Mouse (Mus musculus) bone marrow, adult 2 months (tissue): ENCODE measurements around the gene Hyal1. TPM values are rescaled to one million over a fixed set of nuclear protein-coding genes. Genes with fewer than 3 reads are reported as not detected.

Experiments
- H3K27ac ChIP-seq: fragments of 200-500 bp; 2 replicates; pipeline ENCODE4 v1.5.1; 2012; ENCODE audit warnings: low read depth, mild to moderate bottlenecking, control low read depth, inconsistent platforms, low read length; ENCODE audit not compliant: control insufficient read depth, poor library complexity, insufficient read depth
- H3K4me1 ChIP-seq: fragments of 200-500 bp; 2 replicates; pipeline ENCODE4 v1.6.1; 2011; ENCODE audit warnings: low read length; ENCODE audit not compliant: control insufficient read depth, insufficient read depth
- H3K4me3 ChIP-seq: fragments of 200-500 bp; replicated peaks from 2 replicates; pipeline ENCODE3; 2011; ENCODE audit warnings: mild to moderate bottlenecking, low read depth, low read length, control low read depth; ENCODE audit not compliant: control insufficient read depth
- CTCF ChIP-seq: fragments of 200-500 bp; IDR thresholded peaks from 2 replicates; pipeline ENCODE4 v1.5.1; 2011; ENCODE audit warnings: low read length, control low read depth; ENCODE audit not compliant: control insufficient read depth, insufficient read depth
- POLR2A ChIP-seq: fragments of 200-500 bp; IDR thresholded peaks from 2 replicates; pipeline ENCODE4 v1.6.1; 2011; ENCODE audit warnings: low read depth, mild to moderate bottlenecking, control low read depth, low read length, borderline replicate concordance; ENCODE audit not compliant: control insufficient read depth
- WGBS: fragments of 180-500 bp; shearing (Covaris S2); methylation state at CpG from one replicate; pipeline ENCODE4 v1.1.7; 2018; 5-methylcytosine and 5-hydroxymethylcytosine counted together
- polyA plus RNA-seq: library from polyadenylated mRNA; stranded (reverse); fragments of >200 nt; gene quantifications from 2 replicates; pipeline ENCODE4 v1.2.4, GENCODE M21; 2011; ENCODE audit warnings: low replicate concordance; ENCODE audit not compliant: missing spikeins, insufficient read depth, insufficient read length

Gene Hyal1
- polyA plus RNA-seq, 1 experiment, result 8.5 TPM

GRCm38 (mm10) chr9:107586504-107586903 is 9.8 kb downstream of the Hyal1 start:
- TF ChIP-seq CTCF (no peak), POLR2A (no peak)
- Histone ChIP-seq H3K27ac (peak overlapping the region; percentile 73), H3K4me3 (peak overlapping the region; percentile 48), H3K4me1 (peaks cover 1% of the 10 kb centered on the region; the same call in 1 of the 2 replicates)
- 84% methylated on average over 5 of the region's 5 CpGs for WGBS

- TF ChIP-seq POLR2A (peak; percentile 93), CTCF (no peak)
- Histone ChIP-seq H3K27ac (peak within 1 kb of the TSS; percentile 89), H3K4me1 (peaks cover 1% of the 10 kb centered on the region; the same call in 1 of the 2 replicates), H3K4me3 (peak within 1 kb of the TSS; percentile 79)
- 10% methylated on average over 46 of the region's 46 CpGs for WGBS
Measured at GRCm38 (mm10) chr9:107586974-107587832, 10.5 kb downstream of the Hyal1 start, which contains the start of gene Ifrd2. Ifrd2 (plus strand) TSS chr9:107587642.

DNA sequence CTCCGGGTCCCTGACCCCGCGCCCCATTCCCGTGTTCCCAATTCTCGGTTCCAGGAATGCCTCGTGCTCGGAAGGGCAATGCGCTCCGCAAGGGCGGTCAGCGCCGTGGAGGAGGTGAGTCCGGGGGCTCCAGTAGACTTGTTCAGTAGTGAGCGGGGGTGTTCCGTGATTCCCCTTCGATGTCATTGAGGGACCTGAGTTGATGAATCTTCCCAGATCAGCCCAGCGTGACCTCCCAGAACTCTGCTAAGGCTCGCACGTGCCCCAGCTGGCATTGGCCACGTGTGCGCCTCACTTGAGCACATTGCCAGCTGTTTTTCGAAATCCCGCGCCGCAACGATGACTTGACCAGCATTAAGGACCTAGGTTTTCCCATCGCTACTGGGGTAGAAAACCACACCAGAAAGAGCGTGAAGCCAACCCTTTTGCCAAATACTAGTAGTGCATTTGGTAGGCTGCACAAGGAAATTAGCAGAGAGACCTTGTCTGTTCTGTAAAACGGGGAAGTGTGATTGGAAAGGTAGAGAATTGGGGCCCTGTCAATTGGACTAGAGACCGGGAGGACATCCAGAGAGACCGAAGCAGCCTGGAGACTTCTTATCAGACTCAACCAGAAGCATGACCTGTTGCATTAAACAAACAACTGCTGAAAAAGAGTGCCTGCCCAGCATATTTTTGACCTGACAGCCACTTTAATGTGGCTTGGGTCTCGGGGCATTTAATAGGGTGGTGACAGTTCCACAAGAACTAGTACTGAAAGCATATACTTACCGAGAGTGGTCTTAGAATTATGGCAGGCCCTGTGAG is 11.3 kb downstream of the Hyal1 start:
- under 1% methylated on average over 33 of the region's 33 CpGs for WGBS
- peaks cover 1% of the 10 kb centered on the region; the same call in 1 of the 2 replicates for H3K4me1 ChIP-seq
- TF ChIP-seq CTCF (no peak), POLR2A (no peak)
- H3K4me3 ChIP-seq, result peak overlapping the region; percentile 79
- peak overlapping the region; percentile 89 for H3K27ac ChIP-seq

- no peak for TF ChIP-seq CTCF
- Histone ChIP-seq H3K4me3 (peak overlapping the region; percentile 50), H3K4me1 (peaks cover 3% of the 10 kb centered on the region; the same call in 1 of the 2 replicates), H3K27ac (peak overlapping the region; percentile 89)
- WGBS, result 76% methylated on average over 25 of the region's 25 CpGs
Measured at GRCm38 (mm10) chr9:107590058-107590772, 13.5 kb downstream of the Hyal1 start.

DNA sequence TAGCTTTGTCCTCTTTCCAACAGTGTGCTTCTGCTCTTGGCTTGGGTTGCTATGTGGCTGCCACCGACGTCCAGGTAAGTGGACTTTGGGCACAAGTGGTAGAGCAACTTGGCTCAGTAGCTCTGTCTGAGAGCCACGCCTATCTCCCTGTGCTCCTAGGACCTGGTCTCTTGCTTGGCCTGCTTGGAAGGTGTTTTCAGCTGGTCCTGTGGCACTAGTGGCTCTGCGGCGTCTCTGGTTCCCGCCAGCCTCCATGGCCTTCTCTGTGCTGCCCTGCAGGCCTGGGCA is 14.0 kb downstream of the Hyal1 start:
- Histone ChIP-seq H3K4me3 (no peak overlapping the region), H3K4me1 (peaks cover 3% of the 10 kb centered on the region; the same call in 1 of the 2 replicates), H3K27ac (0 out of 2 replicates have a peak overlapping the region, but pooled peaks have one; percentile 89)
- no peak for TF ChIP-seq CTCF
- no peak for TF ChIP-seq POLR2A
- WGBS, result 92% methylated on average over 6 of the region's 6 CpGs

GRCm38 (mm10) chr9:107593101-107593976 is 16.6 kb downstream of the Hyal1 start:
- 72% methylated on average over 11 of the region's 11 CpGs for WGBS
- H3K4me1 ChIP-seq, result peaks cover 2% of the 10 kb centered on the region; the same call in 1 of the 2 replicates
- no peak overlapping the region for H3K4me3 ChIP-seq
- H3K27ac ChIP-seq, result no peak overlapping the region
- TF ChIP-seq POLR2A, result no peak

- Histone ChIP-seq H3K4me1 (peaks cover 2% of the 10 kb centered on the region; the same call in 1 of the 2 replicates), H3K27ac (no peak overlapping the region), H3K4me3 (no peak overlapping the region)
- TF ChIP-seq CTCF (no peak), POLR2A (no peak)
- 91% methylated on average over 8 of the region's 8 CpGs for WGBS
Measured at GRCm38 (mm10) chr9:107594281-107595062, 17.7 kb downstream of the Hyal1 start.
